Mouse (Mus musculus) thymus, postnatal 14 days (tissue): ENCODE data around the gene Platr17.
"Not testable (repeated sequence)": the region's sequence is repeated elsewhere in the genome, so short reads cannot be mapped to it uniquely, and the experiment has no call there.

Experiments
- DNase-seq: peaks from one replicate; pipeline ENCODE4 v3.0.0; 2021

The Platr17 gene

GRCm38 (mm10) chr17:33904835-33905234, at the start of gene Platr17:
TSS of gene Platr17 (plus strand) at chr17:33905135.
- DNase-seq = not testable (repeated sequence)

- no peak for DNase-seq
These were observed 47.1 kb upstream of the Platr17 start for GRCm38 (mm10) chr17:33857816-33858215.

GRCm38 (mm10) chr17:33865330-33866030, 39.5 kb upstream of the Platr17 start:
- peak; percentile 68 for DNase-seq

- DNase-seq = not testable (repeated sequence)
These were observed 31.4 kb upstream of the Platr17 start, which contains the start of gene Gm7029 for GRCm38 (mm10) chr17:33873537-33873936. TSS of gene Gm7029 (plus strand) at chr17:33873837.

GRCm38 (mm10) chr17:33874411-33874810, 30.5 kb upstream of the Platr17 start:
- DNase-seq = peak; percentile 37

- DNase-seq = peak; percentile 21
These were observed 29.1 kb upstream of the Platr17 start for GRCm38 (mm10) chr17:33875797-33876196.

- DNase-seq = not testable (repeated sequence)
These were observed 20.6 kb upstream of the Platr17 start for GRCm38 (mm10) chr17:33884320-33884719.

GRCm38 (mm10) chr17:33887802-33888201, 17.1 kb upstream of the Platr17 start:
- DNase-seq = not testable (repeated sequence)

- DNase-seq = not testable (repeated sequence)
These were observed 16.7 kb upstream of the Platr17 start for GRCm38 (mm10) chr17:33888230-33888629.

- DNase-seq = peak; percentile 17
These were observed 14.9 kb upstream of the Platr17 start for GRCm38 (mm10) chr17:33889941-33890532.

GRCm38 (mm10) chr17:33890533-33891059, 14.3 kb upstream of the Platr17 start, which contains the start of gene Kifc1:
TSS of gene Kifc1 (minus strand) at chr17:33890661.
- peak; percentile 99 for DNase-seq

GRCm38 (mm10) chr17:33891357-33891756, 13.6 kb upstream of the Platr17 start:
- DNase-seq = no peak

GRCm38 (mm10) chr17:33891892-33892291, 13.0 kb upstream of the Platr17 start:
- not testable (repeated sequence) for DNase-seq

- no peak for DNase-seq
These were observed 12.5 kb upstream of the Platr17 start for GRCm38 (mm10) chr17:33892429-33892828.

- not testable (repeated sequence) for DNase-seq
These were observed 11.9 kb upstream of the Platr17 start for GRCm38 (mm10) chr17:33893011-33893410.

GRCm38 (mm10) chr17:33897114-33897794, 7.7 kb upstream of the Platr17 start:
- peak; percentile 53 for DNase-seq

- not testable (repeated sequence) for DNase-seq
These were observed 6.7 kb upstream of the Platr17 start for GRCm38 (mm10) chr17:33898193-33898592.

- DNase-seq = no peak
These were observed 5.3 kb upstream of the Platr17 start for GRCm38 (mm10) chr17:33899642-33900041.

GRCm38 (mm10) chr17:33900281-33900988, 4.5 kb upstream of the Platr17 start:
- no peak for DNase-seq

- no peak for DNase-seq
These were observed 4.0 kb upstream of the Platr17 start for GRCm38 (mm10) chr17:33900989-33901314.

GRCm38 (mm10) chr17:33901653-33902052, 3.3 kb upstream of the Platr17 start:
- no peak for DNase-seq

GRCm38 (mm10) chr17:33902079-33902478, 2.9 kb upstream of the Platr17 start:
- DNase-seq = no peak

GRCm38 (mm10) chr17:33902491-33902890, 2.4 kb upstream of the Platr17 start:
- no peak for DNase-seq
